Mouse (Mus musculus) kidney, adult 2 months (tissue): ENCODE data around the gene Lingo2.

Experiments
- CTCF ChIP-seq: fragments of 200-500 bp; conservative IDR thresholded peaks from 2 replicates; pipeline ENCODE4 v1.5.1; 2011; ENCODE audit warnings: low read depth, mild to moderate bottlenecking, control low read depth, low read length, moderate library complexity, mixed read lengths; ENCODE audit not compliant: insufficient read depth, insufficient read length
- POLR2A ChIP-seq: fragments of 200-500 bp; IDR thresholded peaks from one replicate; pipeline ENCODE4 v1.6.1; 2011; ENCODE audit warnings: low read depth, low read length, control low read depth

DNA sequence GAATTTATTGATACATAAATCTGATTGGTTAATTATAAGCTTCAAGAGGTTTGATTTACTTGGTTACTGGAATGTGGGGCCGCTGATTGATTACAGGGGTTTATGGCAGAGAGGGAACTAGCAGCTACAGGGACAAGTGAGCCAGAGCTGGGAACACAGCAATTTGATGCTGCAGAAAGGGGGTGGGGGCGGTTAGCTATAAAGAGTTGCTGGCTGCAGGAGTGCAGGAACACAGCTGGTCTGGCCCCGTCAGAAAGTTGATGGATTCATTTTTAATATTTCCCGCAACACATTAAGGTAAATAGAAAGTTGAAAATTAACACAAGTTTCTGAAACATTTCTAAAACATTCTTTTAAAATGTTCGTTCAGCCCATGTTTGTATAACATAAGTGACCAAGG lies 919.5 kb downstream of the Lingo2 start:
- TF ChIP-seq CTCF (no peak), POLR2A (no peak)
